Mouse (Mus musculus): ENCODE data around the gene Tinf2. TPM values are rescaled to one million over a fixed set of nuclear protein-coding genes. Genes with fewer than 3 reads are reported as not detected.

Tinf2 gene
- 18.7 and 21.9 TPM in 2 replicates for total RNA-seq (2014; rRNA removed)
- 23.8 and 27.3 TPM in 2 replicates for polyA plus RNA-seq (2015; fragmentation: Nextera tagmentation; extraction: Ambion mirVana)

- Histone ChIP-seq H3K4me2 (ENCODE audit: low read depth, low read length) (peak within 1 kb of the TSS; percentile 95), H3K27me3 (ENCODE audit: insufficient read depth, low read length) (no peaks in the 10 kb centered on the region), H3K36me3 (ENCODE audit: insufficient read depth, low read length) (peaks cover 20% of the 10 kb centered on the region), H3K27ac (peak within 1 kb of the TSS; percentile 76), H3K9me3 (ENCODE audit: low read length) (no peaks in the 10 kb centered on the region), H3K4me3 (ENCODE audit: low read length) (peak within 1 kb of the TSS; percentile 65), H3K9ac (replicated peaks; ENCODE audit: low read length) (peak within 1 kb of the TSS; percentile 75), H3K4me1 (ENCODE audit: insufficient read depth, low read length) (no peaks in the 10 kb centered on the region; the same call in 1 of the 2 replicates)
- under 1% methylated on average over 66 of the region's 66 CpGs for WGBS
- DNase-seq (ENCODE audit: low spot score): peak; percentile 98
- TF ChIP-seq CTCF (IDR thresholded peaks at IDR 0.05; ENCODE audit: low read depth): peak; percentile 85
- ATAC-seq: peak; percentile 99
Measured at GRCm38 (mm10) chr14:55681160-55682117, at the start of gene Tinf2. TSS of gene Tinf2 (minus strand) at chr14:55681820.

- peak overlapping the region; percentile 63 for H3K27ac ChIP-seq
Measured at GRCm38 (mm10) chr14:55730531-55731032, 49.0 kb upstream of the Tinf2 start.

GRCm38 (mm10) chr14:55730116-55730515 lies 48.5 kb upstream of the Tinf2 start:
- peak overlapping the region; percentile 22; the same call in 1 of the 2 replicates for H3K4me2 ChIP-seq (ENCODE audit: low read depth, low read length)
- TF ChIP-seq CTCF (IDR thresholded peaks at IDR 0.05; ENCODE audit: low read depth): no peak
- no peak overlapping the region for H3K9ac ChIP-seq (replicated peaks; ENCODE audit: low read length)
- H3K27ac ChIP-seq: peak overlapping the region; percentile 63
- no peaks in the 10 kb centered on the region for H3K9me3 ChIP-seq (ENCODE audit: low read length)
- peak; percentile 66 for ATAC-seq
- no peaks in the 10 kb centered on the region for H3K27me3 ChIP-seq (ENCODE audit: insufficient read depth, low read length)
- no peak for DNase-seq (ENCODE audit: low spot score)
- 44% methylated on average over 7 of the region's 7 CpGs for WGBS
- H3K4me1 ChIP-seq (ENCODE audit: insufficient read depth, low read length): peaks cover 7% of the 10 kb centered on the region
- no peak overlapping the region for H3K4me3 ChIP-seq (ENCODE audit: low read length)
- H3K36me3 ChIP-seq (ENCODE audit: insufficient read depth, low read length): no peaks in the 10 kb centered on the region

More at GRCm38 (mm10) chr14:55730531-55731032, 49.0 kb upstream of the Tinf2 start:
- ATAC-seq (peak; percentile 83), DNase-seq (ENCODE audit: low spot score) (peak; percentile 86)
- 56% methylated on average over 7 of the region's 7 CpGs for WGBS
- TF ChIP-seq CTCF (IDR thresholded peaks at IDR 0.05; ENCODE audit: low read depth): no peak
- H3K4me1 ChIP-seq (ENCODE audit: insufficient read depth, low read length): peaks cover 7% of the 10 kb centered on the region
- no peaks in the 10 kb centered on the region for H3K9me3 ChIP-seq (ENCODE audit: low read length)
- no peak overlapping the region for H3K9ac ChIP-seq (replicated peaks; ENCODE audit: low read length)
- H3K4me2 ChIP-seq (ENCODE audit: low read depth, low read length): peak overlapping the region; percentile 22; the same call in 1 of the 2 replicates
- H3K4me3 ChIP-seq (ENCODE audit: low read length): no peak overlapping the region
- no peaks in the 10 kb centered on the region for H3K36me3 ChIP-seq (ENCODE audit: insufficient read depth, low read length)
- H3K27me3 ChIP-seq (ENCODE audit: insufficient read depth, low read length): no peaks in the 10 kb centered on the region

GRCm38 (mm10) chr14:55727889-55728685 lies 46.5 kb upstream of the Tinf2 start:
- Histone ChIP-seq H3K4me2 (ENCODE audit: low read depth, low read length) (no peak overlapping the region), H3K4me3 (ENCODE audit: low read length) (no peak overlapping the region), H3K27ac (no peak overlapping the region), H3K36me3 (ENCODE audit: insufficient read depth, low read length) (no peaks in the 10 kb centered on the region), H3K9me3 (ENCODE audit: low read length) (no peaks in the 10 kb centered on the region), H3K4me1 (ENCODE audit: insufficient read depth, low read length) (peaks cover 7% of the 10 kb centered on the region), H3K9ac (replicated peaks; ENCODE audit: low read length) (no peak overlapping the region), H3K27me3 (ENCODE audit: insufficient read depth, low read length) (no peaks in the 10 kb centered on the region)
- no peak for ATAC-seq
- 72% methylated on average over 8 of the region's 8 CpGs for WGBS
- no peak for TF ChIP-seq CTCF (IDR thresholded peaks at IDR 0.05; ENCODE audit: low read depth)
- DNase-seq (ENCODE audit: low spot score): no peak

- H3K9me3 ChIP-seq (ENCODE audit: low read length): no peaks in the 10 kb centered on the region
- no peak overlapping the region for H3K27ac ChIP-seq
- no peaks in the 10 kb centered on the region for H3K36me3 ChIP-seq (ENCODE audit: insufficient read depth, low read length)
- H3K9ac ChIP-seq (replicated peaks; ENCODE audit: low read length): no peak overlapping the region
- ATAC-seq (no peak), DNase-seq (ENCODE audit: low spot score) (no peak)
- no peak for TF ChIP-seq CTCF (IDR thresholded peaks at IDR 0.05; ENCODE audit: low read depth)
- no peak overlapping the region for H3K4me3 ChIP-seq (ENCODE audit: low read length)
- no peak overlapping the region for H3K4me2 ChIP-seq (ENCODE audit: low read depth, low read length)
- H3K4me1 ChIP-seq (ENCODE audit: insufficient read depth, low read length): peaks cover 10% of the 10 kb centered on the region
- no peaks in the 10 kb centered on the region for H3K27me3 ChIP-seq (ENCODE audit: insufficient read depth, low read length)
Measured at GRCm38 (mm10) chr14:55726261-55726660, 44.6 kb upstream of the Tinf2 start.

- Histone ChIP-seq H3K36me3 (ENCODE audit: insufficient read depth, low read length) (no peaks in the 10 kb centered on the region), H3K4me3 (ENCODE audit: low read length) (no peak overlapping the region), H3K9me3 (ENCODE audit: low read length) (no peaks in the 10 kb centered on the region), H3K4me2 (ENCODE audit: low read depth, low read length) (no peak overlapping the region), H3K27ac (no peak overlapping the region), H3K9ac (replicated peaks; ENCODE audit: low read length) (no peak overlapping the region), H3K27me3 (ENCODE audit: insufficient read depth, low read length) (no peaks in the 10 kb centered on the region), H3K4me1 (ENCODE audit: insufficient read depth, low read length) (peaks cover 7% of the 10 kb centered on the region; the same call in 1 of the 2 replicates)
- WGBS: 70% methylated on average over 8 of the region's 8 CpGs
- ATAC-seq (no peak), DNase-seq (ENCODE audit: low spot score) (no peak)
- no peak for TF ChIP-seq CTCF (IDR thresholded peaks at IDR 0.05; ENCODE audit: low read depth)
Measured at GRCm38 (mm10) chr14:55724411-55724871, 42.8 kb upstream of the Tinf2 start.

All from hindbrain, postnatal 0 days (tissue).